Mouse (Mus musculus): ENCODE data around the gene Mgl2. TPM values are rescaled to one million over a fixed set of nuclear protein-coding genes. Genes with fewer than 3 reads are reported as not detected.

Mgl2 gene
- 23.2 and 54.4 TPM in 2 replicates for polyA plus RNA-seq (2012; rRNA removed; ENCODE audit: low replicate concordance)

DNA sequence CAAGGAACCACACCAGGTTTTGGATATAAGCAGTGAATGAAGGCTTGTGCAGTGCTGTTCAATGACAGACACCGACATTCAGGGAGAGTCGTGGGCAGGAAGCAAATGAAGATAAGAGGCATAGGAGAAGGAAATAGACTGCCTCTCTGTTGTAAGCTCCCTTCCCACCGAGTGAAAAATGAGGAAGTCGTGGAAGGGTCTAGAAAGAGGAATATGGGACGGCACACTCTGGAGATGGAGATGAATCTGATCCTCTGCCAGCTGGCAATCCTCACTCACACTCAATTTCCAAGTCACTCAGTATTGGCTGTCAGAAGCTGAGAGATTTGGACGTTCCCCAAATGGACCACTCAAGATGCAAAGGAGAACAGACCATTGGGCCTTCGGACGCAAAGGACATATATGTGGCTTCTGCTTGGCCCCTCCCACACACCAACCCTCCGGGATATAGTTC, at the start of gene Mgl2:
Gene Mgl2, plus strand, starts transcription at position 404 of the 454 bp plus-strand sequence.

DNA sequence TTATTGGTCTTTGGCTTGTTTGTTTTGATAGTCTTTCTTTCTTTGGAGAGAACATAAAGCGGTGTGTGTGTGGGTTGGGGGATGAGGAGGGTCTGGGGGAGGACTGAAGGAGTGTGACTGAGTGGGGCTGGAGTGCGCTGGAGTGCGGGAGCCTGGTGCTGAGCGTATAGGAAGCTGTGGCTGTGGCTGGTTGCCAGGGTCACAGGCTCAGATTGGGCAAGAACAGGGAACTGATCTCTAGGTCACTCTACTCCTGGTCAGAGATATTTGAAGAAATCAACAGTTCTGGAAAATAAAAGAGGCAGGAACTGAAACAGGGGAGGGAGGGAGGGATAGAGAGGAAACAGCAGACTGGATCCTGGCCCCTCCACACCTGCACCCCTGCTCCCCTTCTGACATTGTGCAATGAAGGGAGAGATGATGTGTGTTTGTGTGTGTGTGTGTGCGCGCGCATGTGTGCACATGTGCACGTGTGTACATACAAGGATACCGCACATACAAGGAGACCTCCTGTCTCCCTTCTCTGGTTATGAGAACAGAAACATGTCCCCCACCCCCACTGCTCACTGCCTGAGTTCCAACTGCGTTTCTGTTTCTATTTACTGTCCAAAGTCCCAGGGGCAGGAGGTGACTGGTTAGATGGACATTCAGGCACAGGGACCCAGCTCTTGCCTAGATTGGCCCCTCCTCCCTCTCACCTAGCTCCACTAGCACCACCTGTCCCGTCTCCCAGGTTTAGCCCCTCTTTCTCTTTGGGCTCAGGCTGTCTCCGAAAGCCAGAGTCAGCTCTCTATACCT, 37.9 kb upstream of the Mgl2 start, which contains the start of gene Asgr2:
Gene Asgr2, plus strand, starts transcription at position 659 of the 798 bp plus-strand sequence.

DNA sequence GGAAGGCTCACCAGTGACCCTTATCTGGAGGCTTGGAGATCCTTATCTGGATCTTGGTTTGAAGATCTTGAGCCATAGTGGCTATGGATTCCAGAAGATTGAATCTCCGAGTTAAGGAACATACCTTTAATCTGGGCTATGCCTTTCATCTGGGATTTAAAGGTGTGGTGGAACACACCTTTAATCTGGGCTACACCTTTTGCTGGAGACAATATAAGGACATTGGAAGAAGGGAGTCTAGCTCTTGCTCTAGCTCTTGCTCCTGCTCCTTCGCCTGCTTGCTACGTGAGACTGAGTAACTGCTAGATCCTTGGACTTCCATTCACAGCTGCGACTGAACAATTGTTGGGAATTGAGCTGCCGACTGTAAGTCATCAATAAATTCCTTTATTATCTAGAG, 25.8 kb downstream of the Mgl2 start, which contains the start of gene Clec10a:
Gene Clec10a, plus strand, starts transcription at position 301 of the 400 bp plus-strand sequence.

Other genes with a start within 250 kb of the Mgl2 start
- gene Kctd11, start 248.9 kb upstream of the Mgl2 start, polyA plus RNA-seq (2012; rRNA removed; ENCODE audit: low replicate concordance) = 11.8 and 13.5 TPM in 2 replicates
- gene Acap1, start 234.8 kb upstream of the Mgl2 start, polyA plus RNA-seq (2012; rRNA removed; ENCODE audit: low replicate concordance) = 40.3 and 80.4 TPM in 2 replicates
- gene 2810408A11Rik, start 229.3 kb upstream of the Mgl2 start, polyA plus RNA-seq (2012; rRNA removed; ENCODE audit: low replicate concordance) = 0.80 and 1.1 TPM in 2 replicates
- 44.0 and 45.9 TPM in 2 replicates for gene Neurl4, start 229.3 kb upstream of the Mgl2 start, polyA plus RNA-seq (2012; rRNA removed; ENCODE audit: low replicate concordance)
- gene Gps2, start 216.4 kb upstream of the Mgl2 start, polyA plus RNA-seq (2012; rRNA removed; ENCODE audit: low replicate concordance) = 130 and 139 TPM in 2 replicates
- gene Eif5a, start 208.4 kb upstream of the Mgl2 start, polyA plus RNA-seq (2012; rRNA removed; ENCODE audit: low replicate concordance) = 301 and 469 TPM in 2 replicates
- 24.9 and 28.8 TPM in 2 replicates for gene Ybx2, start 194.5 kb upstream of the Mgl2 start, polyA plus RNA-seq (2012; rRNA removed; ENCODE audit: low replicate concordance)
- gene Slc2a4, start 182.1 kb upstream of the Mgl2 start, polyA plus RNA-seq (2012; rRNA removed; ENCODE audit: low replicate concordance) = 238 and 400 TPM in 2 replicates
- 18.2 and 18.6 TPM in 2 replicates for gene Cldn7, start 165.6 kb upstream of the Mgl2 start, polyA plus RNA-seq (2012; rRNA removed; ENCODE audit: low replicate concordance)
- gene Ctdnep1, start 149.2 kb upstream of the Mgl2 start, polyA plus RNA-seq (2012; rRNA removed; ENCODE audit: low replicate concordance) = 110 and 163 TPM in 2 replicates
- 55.0 and 105 TPM in 2 replicates for gene Elp5, start 147.8 kb upstream of the Mgl2 start, polyA plus RNA-seq (2012; rRNA removed; ENCODE audit: low replicate concordance)
- gene Gabarap, start 139.2 kb upstream of the Mgl2 start, polyA plus RNA-seq (2012; rRNA removed; ENCODE audit: low replicate concordance) = 358 and 921 TPM in 2 replicates
- 21.3 and 23.1 TPM in 2 replicates for gene Phf23, start 134.6 kb upstream of the Mgl2 start, polyA plus RNA-seq (2012; rRNA removed; ENCODE audit: low replicate concordance)
- gene Dvl2, start 129.7 kb upstream of the Mgl2 start, polyA plus RNA-seq (2012; rRNA removed; ENCODE audit: low replicate concordance) = 15.5 and 26.3 TPM in 2 replicates
- gene Acadvl, start 114.9 kb upstream of the Mgl2 start, polyA plus RNA-seq (2012; rRNA removed; ENCODE audit: low replicate concordance) = 171 and 264 TPM in 2 replicates
- 22.3 and 22.8 TPM in 2 replicates for gene Dlg4, start 113.4 kb upstream of the Mgl2 start, polyA plus RNA-seq (2012; rRNA removed; ENCODE audit: low replicate concordance)
- gene Asgr1, start 76.2 kb upstream of the Mgl2 start, polyA plus RNA-seq (2012; rRNA removed; ENCODE audit: low replicate concordance) = 2.4 TPM in 1 of 2 replicates, not detected in the other
- gene Asgr2, start 37.7 kb upstream of the Mgl2 start, polyA plus RNA-seq (2012; rRNA removed; ENCODE audit: low replicate concordance) = 3.7 and 5.9 TPM in 2 replicates
- gene Clec10a, start 25.9 kb downstream of the Mgl2 start, polyA plus RNA-seq (2012; rRNA removed; ENCODE audit: low replicate concordance) = 41.2 and 77.8 TPM in 2 replicates
- gene Slc16a11, start 82.4 kb downstream of the Mgl2 start, polyA plus RNA-seq (2012; rRNA removed; ENCODE audit: low replicate concordance) = 4.8 and 9.0 TPM in 2 replicates
- gene Slc16a13, start 90.7 kb downstream of the Mgl2 start, polyA plus RNA-seq (2012; rRNA removed; ENCODE audit: low replicate concordance) = 4.6 and 5.2 TPM in 2 replicates
- gene Bcl6b, start 99.5 kb downstream of the Mgl2 start, polyA plus RNA-seq (2012; rRNA removed; ENCODE audit: low replicate concordance) = 11.9 TPM in 2 replicates
- gene 0610010K14Rik, start 107.6 kb downstream of the Mgl2 start, polyA plus RNA-seq (2012; rRNA removed; ENCODE audit: low replicate concordance) = 64.0 and 79.8 TPM in 2 replicates
- 7.3 and 8.3 TPM in 2 replicates for gene Gm21988, start 109.5 kb downstream of the Mgl2 start, polyA plus RNA-seq (2012; rRNA removed; ENCODE audit: low replicate concordance)
- 228 and 250 TPM in 2 replicates for gene Rnasek, start 109.5 kb downstream of the Mgl2 start, polyA plus RNA-seq (2012; rRNA removed; ENCODE audit: low replicate concordance)
- 2.9 and 5.0 TPM in 2 replicates for gene Alox12, start 125.0 kb downstream of the Mgl2 start, polyA plus RNA-seq (2012; rRNA removed; ENCODE audit: low replicate concordance)
- 1.1 and 5.8 TPM in 2 replicates for gene Alox12e, start 192.3 kb downstream of the Mgl2 start, polyA plus RNA-seq (2012; rRNA removed; ENCODE audit: low replicate concordance)
- gene Alox15, start 221.7 kb downstream of the Mgl2 start, polyA plus RNA-seq (2012; rRNA removed; ENCODE audit: low replicate concordance) = 7.3 TPM in 2 replicates